Mouse (Mus musculus): ENCODE measurements at regions not wholly inside any gene's neighbourhood (a gene's known extent, or its start where the extent isn't known, plus 50 kb on each side); places are given as distances from the start of the nearest gene placed in this dataset.
"Not testable (repeated sequence)": the region's sequence is repeated elsewhere in the genome, so short reads cannot be mapped to it uniquely, and the experiment has no call there.

DNA sequence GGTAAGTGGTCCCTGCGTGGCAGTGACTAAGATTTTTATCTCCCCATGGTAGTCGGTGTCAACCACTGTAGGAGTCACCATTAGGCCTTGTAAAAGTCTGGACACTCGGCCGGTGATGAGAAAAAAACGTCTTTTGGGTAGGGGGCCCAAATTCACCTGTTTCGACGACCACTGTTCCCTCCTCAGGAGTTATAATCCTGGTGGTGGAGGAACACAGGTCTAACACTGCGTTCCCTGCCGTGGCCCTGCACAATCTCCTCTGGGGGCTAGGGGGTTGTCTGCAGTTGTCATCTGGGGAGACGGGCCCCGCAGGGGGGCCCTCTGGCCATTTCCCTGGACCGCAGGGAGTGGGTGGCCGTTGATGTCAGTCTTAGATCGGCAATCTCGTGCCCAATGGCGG, 64.0 kb upstream of the Cdk6 start:
- H3K27me3 ChIP-seq (replicated peaks; ENCODE audit: control insufficient read depth, insufficient read depth, low read length); H3K27ac ChIP-seq (ENCODE audit: low read length); H3K9ac ChIP-seq (ENCODE audit: low read depth, low read length); H3K9me3 ChIP-seq (ENCODE audit: control insufficient read depth, low read length); H3K36me3 ChIP-seq (ENCODE audit: control insufficient read depth, insufficient read depth, low read length); H3K4me3 ChIP-seq (ENCODE audit: low read length); ATAC-seq; H3K4me2 ChIP-seq (ENCODE audit: low read depth, low read length); H3K4me1 ChIP-seq (ENCODE audit: control insufficient read depth, insufficient read depth, low read length): not testable (repeated sequence)
- WGBS: 90% methylated on average over 16 of the region's 16 CpGs

DNA sequence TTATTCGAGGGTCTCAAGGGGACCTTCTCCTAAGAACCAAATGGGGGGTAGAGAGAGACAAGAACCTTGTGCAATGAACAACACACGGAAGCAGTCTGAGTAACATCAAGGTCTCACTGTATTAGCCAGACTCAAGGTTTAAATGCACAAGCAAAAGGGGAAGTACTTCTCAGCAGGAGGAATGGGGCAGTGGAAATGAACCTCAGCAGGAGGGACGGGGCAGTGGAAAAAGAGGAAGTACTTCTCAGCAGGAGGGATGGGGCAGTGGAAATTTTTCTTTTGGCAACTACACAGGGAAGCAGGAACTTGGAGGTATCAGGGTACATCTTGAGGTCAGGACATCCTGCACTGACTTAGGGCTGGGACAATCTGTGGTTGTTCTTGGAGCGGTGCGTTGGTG, 62.3 kb upstream of the Cdk6 start:
- H3K27me3 ChIP-seq (replicated peaks; ENCODE audit: control insufficient read depth, insufficient read depth, low read length); H3K36me3 ChIP-seq (ENCODE audit: control insufficient read depth, insufficient read depth, low read length); H3K4me2 ChIP-seq (ENCODE audit: low read depth, low read length); ATAC-seq; H3K9ac ChIP-seq (ENCODE audit: low read depth, low read length); H3K27ac ChIP-seq (ENCODE audit: low read length); H3K9me3 ChIP-seq (ENCODE audit: control insufficient read depth, low read length); H3K4me3 ChIP-seq (ENCODE audit: low read length); H3K4me1 ChIP-seq (ENCODE audit: control insufficient read depth, insufficient read depth, low read length): not testable (repeated sequence)
- 85% methylated on average over 5 of the region's 5 CpGs for WGBS

GRCm38 (mm10) chr5:3281911-3282506, 59.3 kb upstream of the Cdk6 start:
- ATAC-seq; H3K27ac ChIP-seq (ENCODE audit: low read length); H3K36me3 ChIP-seq (ENCODE audit: control insufficient read depth, insufficient read depth, low read length); H3K9me3 ChIP-seq (ENCODE audit: control insufficient read depth, low read length); H3K27me3 ChIP-seq (replicated peaks; ENCODE audit: control insufficient read depth, insufficient read depth, low read length); H3K4me3 ChIP-seq (ENCODE audit: low read length); H3K4me2 ChIP-seq (ENCODE audit: low read depth, low read length); H3K9ac ChIP-seq (ENCODE audit: low read depth, low read length); H3K4me1 ChIP-seq (ENCODE audit: control insufficient read depth, insufficient read depth, low read length): not testable (repeated sequence)
- WGBS: 55% methylated on average over 8 of the region's 8 CpGs

- 92% methylated on average over 3 of the region's 3 CpGs for WGBS
- H3K4me2 ChIP-seq (ENCODE audit: low read depth, low read length): no peak overlapping the region
Measured at GRCm38 (mm10) chr5:3283083-3283482, 58.2 kb upstream of the Cdk6 start.

DNA sequence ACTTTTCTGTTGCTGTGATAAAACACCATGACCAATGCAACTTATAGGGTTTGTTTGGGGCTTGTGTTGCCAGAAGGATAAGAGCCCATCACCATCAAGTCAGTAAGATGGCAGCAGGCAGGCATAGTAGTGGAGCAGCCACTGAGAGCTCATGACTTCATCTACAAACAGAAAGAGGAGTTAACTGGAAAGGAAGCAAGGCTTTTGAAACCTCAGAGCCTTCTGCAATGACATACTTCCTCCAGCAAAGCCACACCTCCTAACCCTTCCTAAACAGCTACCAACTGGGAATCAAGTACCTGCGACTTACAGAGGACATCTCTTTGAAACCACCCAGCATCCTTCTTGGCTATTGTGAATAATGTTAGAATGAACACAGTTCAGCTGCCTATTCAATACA, 57.0 kb upstream of the Cdk6 start:
- H3K4me3 ChIP-seq (ENCODE audit: low read length); ATAC-seq; H3K9ac ChIP-seq (ENCODE audit: low read depth, low read length); H3K4me1 ChIP-seq (ENCODE audit: control insufficient read depth, insufficient read depth, low read length); H3K27ac ChIP-seq (ENCODE audit: low read length); H3K9me3 ChIP-seq (ENCODE audit: control insufficient read depth, low read length); H3K27me3 ChIP-seq (replicated peaks; ENCODE audit: control insufficient read depth, insufficient read depth, low read length); H3K4me2 ChIP-seq (ENCODE audit: low read depth, low read length); H3K36me3 ChIP-seq (ENCODE audit: control insufficient read depth, insufficient read depth, low read length): not testable (repeated sequence)
- WGBS: 100% methylated on average over 1 of the region's 1 CpGs

More at GRCm38 (mm10) chr5:3283083-3283482, 58.2 kb upstream of the Cdk6 start:
- Histone ChIP-seq H3K27ac (ENCODE audit: low read length) (no peak overlapping the region), H3K4me1 (ENCODE audit: control insufficient read depth, insufficient read depth, low read length) (no peaks in the 10 kb centered on the region), H3K9me3 (ENCODE audit: control insufficient read depth, low read length) (no peaks in the 10 kb centered on the region), H3K4me3 (ENCODE audit: low read length) (no peak overlapping the region), H3K27me3 (replicated peaks; ENCODE audit: control insufficient read depth, insufficient read depth, low read length) (no peaks in the 10 kb centered on the region), H3K36me3 (ENCODE audit: control insufficient read depth, insufficient read depth, low read length) (no peaks in the 10 kb centered on the region), H3K9ac (ENCODE audit: low read depth, low read length) (no peak overlapping the region)
- ATAC-seq: no peak

DNA sequence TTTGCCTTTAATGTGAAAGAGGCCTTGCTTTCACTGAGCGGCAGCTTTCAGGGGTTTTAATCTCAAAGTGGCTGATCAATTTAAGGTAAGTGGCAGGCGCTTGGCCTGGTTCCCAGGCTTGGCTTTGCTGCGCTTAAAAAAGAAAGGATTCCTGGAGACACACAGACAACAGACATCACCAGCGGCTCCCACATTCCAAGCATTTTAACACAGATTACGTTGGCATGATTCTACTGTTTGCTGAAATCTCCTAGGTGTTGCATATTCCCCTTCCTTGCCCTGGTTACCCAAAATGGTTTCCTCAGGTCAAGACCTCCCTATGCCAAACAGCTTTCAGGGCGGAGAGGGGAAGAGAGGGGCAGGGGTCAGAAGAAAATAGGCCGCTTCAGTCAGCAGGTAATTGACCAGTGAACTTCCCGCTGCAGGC, 51.3 kb upstream of the Cdk6 start:
- 27% methylated on average over 8 of the region's 8 CpGs for WGBS
- not testable (repeated sequence) for H3K36me3 ChIP-seq (ENCODE audit: control insufficient read depth, insufficient read depth, low read length); H3K4me2 ChIP-seq (ENCODE audit: low read depth, low read length); H3K4me3 ChIP-seq (ENCODE audit: low read length); H3K27ac ChIP-seq (ENCODE audit: low read length); H3K4me1 ChIP-seq (ENCODE audit: control insufficient read depth, insufficient read depth, low read length); H3K9ac ChIP-seq (ENCODE audit: low read depth, low read length); H3K9me3 ChIP-seq (ENCODE audit: control insufficient read depth, low read length); H3K27me3 ChIP-seq (replicated peaks; ENCODE audit: control insufficient read depth, insufficient read depth, low read length); ATAC-seq

Measured in intestine, embryonic 16.5 days (tissue).